Mouse (Mus musculus): Measurements from ENCODE around the gene Prok1. TPM values are rescaled to one million over a fixed set of nuclear protein-coding genes. Genes with fewer than 3 reads are reported as not detected.
A peak's percentile ranks its signal among the peaks of the same experiment; 100 is the strongest.

Prok1 gene
- polyA plus RNA-seq, 2 experiments: 0.03 TPM; not detected in 1

GRCm38 (mm10) chr3:107231202-107231601, 8.3 kb downstream of the Prok1 start:
- WGBS (ENCODE audit: insufficient replicate concordance): 54% methylated on average over 4 of the region's 4 CpGs

GRCm38 (mm10) chr3:107230527-107230926, 9.0 kb downstream of the Prok1 start, which contains the start of gene A630076J17Rik:
A630076J17Rik (plus strand) TSS chr3:107230614.
- Histone ChIP-seq H3K4me2 (ENCODE audit: low read depth) (no peak within 1 kb of the TSS), H3K36me3 (replicated peaks; ENCODE audit: control insufficient read depth, insufficient read depth, low read depth) (no peaks in the 10 kb centered on the region), H3K27me3 (ENCODE audit: control insufficient read depth, insufficient read depth, low read length) (no peaks in the 10 kb centered on the region), H3K9me3 (ENCODE audit: control insufficient read depth, low read length) (no peaks in the 10 kb centered on the region), H3K4me3 (ENCODE audit: insufficient read depth in 1 of 2, low read depth in 2 of 2, low read length in 2 of 2) (no peak within 1 kb of the TSS), H3K27ac (no peak within 1 kb of the TSS), H3K4me1 (replicated peaks; ENCODE audit: control insufficient read depth in 2 of 2, insufficient read depth in 2 of 2, low read length in 1 of 2) (peaks cover 0 to 2% of the 10 kb centered on the region in 2 experiments; a peak in 1 of 4 replicates), H3K9ac (replicated peaks) (no peak within 1 kb of the TSS)
- WGBS (ENCODE audit: insufficient replicate concordance): 11% methylated on average over 1 of the region's 1 CpGs
- DNase-seq (ENCODE audit: low read depth in 3 of 3, low spot score in 3 of 3) (no peak), ATAC-seq (ENCODE audit: insufficient read depth) (no peak)
- TF ChIP-seq EP300 (IDR thresholded peaks at IDR 0.05; ENCODE audit: low read depth): no peak
- TF ChIP-seq CTCF (IDR thresholded peaks at IDR 0.05; ENCODE audit: low read depth): no peak

More at GRCm38 (mm10) chr3:107231202-107231601, 8.3 kb downstream of the Prok1 start:
- H3K9me3 ChIP-seq (ENCODE audit: control insufficient read depth, low read length): no peaks in the 10 kb centered on the region
- peaks cover 0 to 2% of the 10 kb centered on the region in 2 experiments; a peak in 1 of 4 replicates for H3K4me1 ChIP-seq (replicated peaks; ENCODE audit: control insufficient read depth in 2 of 2, insufficient read depth in 2 of 2, low read length in 1 of 2)
- H3K9ac ChIP-seq (replicated peaks): no peak overlapping the region
- no peak overlapping the region for H3K27ac ChIP-seq
- no peak overlapping the region for H3K4me2 ChIP-seq (ENCODE audit: low read depth)
- no peaks in the 10 kb centered on the region for H3K36me3 ChIP-seq (replicated peaks; ENCODE audit: control insufficient read depth, insufficient read depth, low read depth)
- no peak for TF ChIP-seq CTCF (IDR thresholded peaks at IDR 0.05; ENCODE audit: low read depth)
- TF ChIP-seq EP300 (IDR thresholded peaks at IDR 0.05; ENCODE audit: low read depth): no peak
- no peak for DNase-seq (ENCODE audit: low read depth in 3 of 3, low spot score in 3 of 3)
- no peak overlapping the region for H3K4me3 ChIP-seq (ENCODE audit: insufficient read depth in 1 of 2, low read depth in 2 of 2, low read length in 2 of 2)
- no peaks in the 10 kb centered on the region for H3K27me3 ChIP-seq (ENCODE audit: control insufficient read depth, insufficient read depth, low read length)
- ATAC-seq (ENCODE audit: insufficient read depth): no peak

- Histone ChIP-seq H3K9me3 (ENCODE audit: control insufficient read depth, low read length) (no peaks in the 10 kb centered on the region), H3K36me3 (replicated peaks; ENCODE audit: control insufficient read depth, insufficient read depth, low read depth) (no peaks in the 10 kb centered on the region), H3K9ac (replicated peaks) (no peak overlapping the region), H3K4me3 (ENCODE audit: insufficient read depth in 1 of 2, low read depth in 2 of 2, low read length in 2 of 2) (no peak overlapping the region), H3K27ac (no peak overlapping the region), H3K4me2 (ENCODE audit: low read depth) (no peak overlapping the region), H3K4me1 (replicated peaks; ENCODE audit: control insufficient read depth in 2 of 2, insufficient read depth in 2 of 2, low read length in 1 of 2) (peaks cover 0 to 2% of the 10 kb centered on the region in 2 experiments; a peak in 1 of 4 replicates), H3K27me3 (ENCODE audit: control insufficient read depth, insufficient read depth, low read length) (no peaks in the 10 kb centered on the region)
- TF ChIP-seq CTCF (IDR thresholded peaks at IDR 0.05; ENCODE audit: low read depth): no peak
- TF ChIP-seq EP300 (IDR thresholded peaks at IDR 0.05; ENCODE audit: low read depth): no peak
- 45% methylated on average over 5 of the region's 5 CpGs for WGBS (ENCODE audit: insufficient replicate concordance)
- peak; percentile 70 for ATAC-seq (ENCODE audit: insufficient read depth)
- DNase-seq (ENCODE audit: low read depth in 3 of 3, low spot score in 3 of 3): no peak
Observed at GRCm38 (mm10) chr3:107229822-107230221, 9.7 kb downstream of the Prok1 start.

DNA sequence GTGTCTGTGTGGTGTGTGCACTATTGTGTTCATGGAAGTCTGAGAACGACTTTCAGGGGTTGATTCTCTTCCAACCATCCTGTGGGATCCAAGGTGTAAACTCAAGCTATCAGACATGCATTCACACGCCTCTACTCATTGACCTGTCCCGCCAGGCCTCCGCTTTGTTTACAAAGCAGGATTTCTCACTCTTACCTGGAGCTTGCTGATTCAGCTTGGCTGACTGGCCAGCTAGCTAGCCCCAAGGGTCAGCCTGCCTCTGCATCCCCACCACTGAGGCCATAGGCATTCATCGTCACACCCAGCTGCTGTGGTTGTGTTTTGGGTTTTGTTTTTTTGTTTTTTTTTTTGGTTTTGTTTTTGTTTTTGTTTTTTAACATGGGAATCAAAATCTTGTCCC, 10.3 kb downstream of the Prok1 start:
- DNase-seq (ENCODE audit: low read depth in 3 of 3, low spot score in 3 of 3) (no peak), ATAC-seq (ENCODE audit: insufficient read depth) (no peak)
- Histone ChIP-seq H3K4me1 (replicated peaks; ENCODE audit: control insufficient read depth in 2 of 2, insufficient read depth in 2 of 2, low read length in 1 of 2) (peaks cover 0 to 2% of the 10 kb centered on the region in 2 experiments; a peak in 1 of 4 replicates), H3K27ac (no peak overlapping the region), H3K9ac (replicated peaks) (no peak overlapping the region), H3K27me3 (ENCODE audit: control insufficient read depth, insufficient read depth, low read length) (no peaks in the 10 kb centered on the region), H3K4me3 (ENCODE audit: insufficient read depth in 1 of 2, low read depth in 2 of 2, low read length in 2 of 2) (no peak overlapping the region), H3K36me3 (replicated peaks; ENCODE audit: control insufficient read depth, insufficient read depth, low read depth) (no peaks in the 10 kb centered on the region), H3K4me2 (ENCODE audit: low read depth) (no peak overlapping the region), H3K9me3 (ENCODE audit: control insufficient read depth, low read length) (no peaks in the 10 kb centered on the region)
- 51% methylated on average over 5 of the region's 5 CpGs for WGBS (ENCODE audit: insufficient replicate concordance)
- no peak for TF ChIP-seq EP300 (IDR thresholded peaks at IDR 0.05; ENCODE audit: low read depth)
- TF ChIP-seq CTCF (IDR thresholded peaks at IDR 0.05; ENCODE audit: low read depth): no peak

- TF ChIP-seq EP300 (IDR thresholded peaks at IDR 0.05; ENCODE audit: low read depth) (no peak), CTCF (IDR thresholded peaks at IDR 0.05; ENCODE audit: low read depth) (no peak)
- Histone ChIP-seq H3K36me3 (replicated peaks; ENCODE audit: control insufficient read depth, insufficient read depth, low read depth) (no peaks in the 10 kb centered on the region), H3K9ac (replicated peaks) (no peak overlapping the region), H3K4me2 (ENCODE audit: low read depth) (no peak overlapping the region), H3K27ac (no peak overlapping the region), H3K4me3 (ENCODE audit: insufficient read depth in 1 of 2, low read depth in 2 of 2, low read length in 2 of 2) (no peak overlapping the region), H3K4me1 (replicated peaks; ENCODE audit: control insufficient read depth in 2 of 2, insufficient read depth in 2 of 2, low read length in 1 of 2) (peaks cover 0 to 2% of the 10 kb centered on the region in 2 experiments; a peak in 1 of 4 replicates), H3K27me3 (ENCODE audit: control insufficient read depth, insufficient read depth, low read length) (no peaks in the 10 kb centered on the region), H3K9me3 (ENCODE audit: control insufficient read depth, low read length) (no peaks in the 10 kb centered on the region)
- ATAC-seq (ENCODE audit: insufficient read depth): no peak
- 73% methylated on average over 5 of the region's 5 CpGs for WGBS (ENCODE audit: insufficient replicate concordance)
- DNase-seq (ENCODE audit: low read depth in 3 of 3, low spot score in 3 of 3): no peak
Observed at GRCm38 (mm10) chr3:107225820-107226219, 13.7 kb downstream of the Prok1 start.

Data from liver, embryonic 14.5 days (tissue).